Mouse (Mus musculus): ENCODE measurements around the gene Vgll1.

DNA sequence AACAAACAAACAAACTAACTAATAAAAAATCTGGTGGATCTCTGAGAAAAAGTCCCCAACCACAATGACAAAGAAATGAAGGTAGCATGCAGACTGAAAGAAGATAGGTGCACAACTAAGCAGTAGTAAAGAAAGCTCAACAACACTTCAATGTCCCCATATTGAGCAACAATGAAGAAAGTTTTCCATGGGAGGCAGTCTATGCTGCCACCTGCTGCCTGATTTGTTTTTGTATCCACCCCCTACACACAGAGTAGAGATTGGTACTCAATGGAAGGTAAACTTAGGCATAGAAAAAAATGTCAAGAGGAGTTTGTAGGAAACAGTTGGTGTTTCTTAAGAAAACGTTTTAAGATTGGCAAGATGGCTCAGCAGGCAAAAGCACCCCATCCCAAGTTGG lies 42.7 kb downstream of the Vgll1 start:
- TF ChIP-seq POLR2A (IDR thresholded peaks at IDR 0.05; ENCODE audit: insufficient read depth, low read depth, low read length): no peak
- no peak for TF ChIP-seq CTCF (IDR thresholded peaks at IDR 0.05; ENCODE audit: insufficient read depth, low read depth, low read length)
